Mouse (Mus musculus) hindbrain, embryonic 15.5 days (tissue): ENCODE data around the gene Ifitm6. TPM values are rescaled to one million over a fixed set of nuclear protein-coding genes. Genes with fewer than 3 reads are reported as not detected.
A peak's percentile ranks its signal among the peaks of the same experiment; 100 is the strongest.
"Not testable (repeated sequence)": the region's sequence is repeated elsewhere in the genome, so short reads cannot be mapped to it uniquely, and the experiment has no call there.

Experiments used
- ATAC-seq: fragments of 200-750 bp; cut with Nextera tagmentation; 2 replicates; pipeline ENCODE4 v1.8.0; 2017; ENCODE audit warnings: low read depth, moderate number of reproducible peaks, moderate TSS enrichment; ENCODE audit not compliant: low FRiP score
- H3K27ac ChIP-seq: fragments of 300-500 bp; sonication (generic); replicated peaks from 2 replicates; pipeline ENCODE4 v1.5.1; 2015; ENCODE audit warnings: mild to moderate bottlenecking, inconsistent platforms
- H3K27me3 ChIP-seq: fragments of 300-500 bp; sonication (generic); 2 replicates; pipeline ENCODE4 v1.6.1; 2015; ENCODE audit warnings: control low read depth, inconsistent platforms
- H3K36me3 ChIP-seq: fragments of 300-500 bp; sonication (generic); 2 replicates; pipeline ENCODE4 v1.6.1; 2015; ENCODE audit warnings: control low read depth, inconsistent platforms
- H3K4me1 ChIP-seq: fragments of 300-500 bp; sonication (generic); replicated peaks from 2 replicates; pipeline ENCODE4 v1.6.1; 2015; ENCODE audit warnings: control low read depth, inconsistent platforms
- H3K4me2 ChIP-seq: fragments of 300-500 bp; sonication (generic); 2 replicates; pipeline ENCODE4 v1.6.1; 2015; ENCODE audit warnings: moderate library complexity, mild to moderate bottlenecking, inconsistent platforms
- H3K4me3 ChIP-seq: fragments of 300-500 bp; sonication (generic); 2 replicates; pipeline ENCODE4 v1.5.1; 2015; ENCODE audit warnings: mild to moderate bottlenecking, inconsistent platforms
- H3K9ac ChIP-seq: fragments of 300-500 bp; sonication (generic); 2 replicates; pipeline ENCODE4 v1.6.1; 2015; ENCODE audit warnings: inconsistent platforms
- H3K9me3 ChIP-seq: fragments of 300-500 bp; sonication (generic); 2 replicates; pipeline ENCODE4 v1.6.1; 2016; ENCODE audit warnings: control low read depth, inconsistent platforms
- WGBS: fragments of 180-500 bp; shearing (Covaris S2); methylation state at CpG from one replicate; pipeline ENCODE4 v1.1.7; 2015; 5-methylcytosine and 5-hydroxymethylcytosine counted together
- polyA plus RNA-seq: library from polyadenylated mRNA; unstranded; fragments of >200 nt; fragmentation: Nextera tagmentation; extraction: Ambion mirVana; gene quantifications from 2 replicates; pipeline ENCODE4 v1.2.1, GENCODE M21; 2015

The Ifitm6 gene
- polyA plus RNA-seq = 0.79 and 1.7 TPM in 2 replicates

DNA sequence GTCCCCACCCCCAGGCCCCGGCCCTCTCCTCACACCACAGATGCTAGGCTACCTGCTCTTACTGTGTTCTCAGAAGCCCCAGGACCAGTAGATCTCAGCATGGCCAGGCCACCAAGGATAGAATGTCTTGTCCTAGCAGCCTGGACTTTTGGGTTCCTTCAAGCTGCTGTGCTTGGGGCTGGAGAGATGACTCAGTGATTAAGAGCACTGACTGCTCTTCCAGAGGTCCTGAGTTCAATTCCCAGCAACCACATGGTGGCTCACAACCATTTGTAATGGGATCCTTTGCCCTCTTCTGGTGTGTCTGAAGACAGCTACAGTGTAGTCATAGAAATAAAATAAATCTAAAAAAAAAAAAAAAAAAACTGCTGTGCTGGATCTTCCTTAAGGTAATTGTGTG is at the start of gene Ifitm6:
Ifitm6 (minus strand) TSS at position 101 of the 400 bp plus-strand sequence.
- not testable (repeated sequence) for ATAC-seq

DNA sequence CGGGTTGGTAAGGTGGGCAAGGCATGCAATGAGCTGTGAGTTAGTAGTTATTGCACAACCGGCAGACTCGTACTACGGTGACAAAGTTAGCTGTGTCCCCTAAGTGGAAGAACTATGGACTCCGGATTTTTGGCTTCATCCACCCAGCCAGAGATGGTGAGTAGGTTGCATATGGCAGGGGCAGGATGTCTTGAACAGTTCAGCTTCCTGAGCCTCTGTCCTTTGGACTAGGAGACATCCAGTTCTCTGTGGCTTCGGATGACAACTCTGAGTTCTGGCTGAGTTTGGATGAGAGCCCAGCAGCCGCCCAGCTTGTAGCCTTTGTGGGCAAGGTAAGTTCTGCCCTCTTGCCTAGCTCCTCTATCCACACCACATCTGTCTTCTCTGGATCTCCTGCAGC is 46.9 kb upstream of the Ifitm6 start:
- ATAC-seq = no peak
- H3K9ac ChIP-seq = no peak overlapping the region
- H3K4me2 ChIP-seq = no peak overlapping the region
- H3K27ac ChIP-seq = no peak overlapping the region
- peaks cover 43% of the 10 kb centered on the region for H3K36me3 ChIP-seq
- H3K4me1 ChIP-seq = peaks cover 29% of the 10 kb centered on the region
- no peak overlapping the region for H3K4me3 ChIP-seq
- no peaks in the 10 kb centered on the region for H3K27me3 ChIP-seq
- 94% methylated on average over 7 of the region's 7 CpGs for WGBS
- H3K9me3 ChIP-seq = no peaks in the 10 kb centered on the region

More for the DNA sequence above, at the start of gene Ifitm6:
- not testable (repeated sequence) for H3K27me3 ChIP-seq, H3K9me3 ChIP-seq, H3K4me3 ChIP-seq, H3K4me2 ChIP-seq, H3K36me3 ChIP-seq, H3K9ac ChIP-seq, H3K27ac ChIP-seq, H3K4me1 ChIP-seq
- 91% methylated on average over 1 of the region's 1 CpGs for WGBS

DNA sequence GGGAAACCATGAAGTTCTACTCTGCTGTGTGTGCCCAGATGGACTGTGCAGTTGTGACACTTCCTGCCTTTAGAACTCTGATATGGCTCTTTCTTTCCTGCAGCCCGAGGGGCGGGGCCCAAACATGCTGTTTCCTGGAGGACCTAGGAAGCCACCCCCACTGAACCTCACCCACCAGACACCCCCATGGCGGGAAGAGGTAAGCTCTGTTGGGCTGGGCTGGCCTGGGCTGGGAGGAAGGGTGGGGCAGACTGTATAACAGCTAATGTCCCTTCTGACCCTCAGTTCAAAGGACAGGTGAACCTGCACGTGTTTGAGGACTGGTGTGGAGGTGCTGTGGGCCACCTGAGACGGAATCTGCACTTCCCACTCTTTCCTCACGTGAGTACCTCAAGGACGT is 46.5 kb upstream of the Ifitm6 start:
- Histone ChIP-seq H3K9me3 (no peaks in the 10 kb centered on the region), H3K9ac (no peak overlapping the region), H3K4me2 (no peak overlapping the region), H3K27ac (no peak overlapping the region), H3K4me3 (no peak overlapping the region), H3K4me1 (peaks cover 31% of the 10 kb centered on the region), H3K27me3 (no peaks in the 10 kb centered on the region), H3K36me3 (peaks cover 43% of the 10 kb centered on the region)
- WGBS = 92% methylated on average over 7 of the region's 7 CpGs
- ATAC-seq = no peak

GRCm38 (mm10) chr7:141063353-141063752 is 45.6 kb upstream of the Ifitm6 start:
- Histone ChIP-seq H3K36me3 (peaks cover 36% of the 10 kb centered on the region), H3K9ac (no peak overlapping the region), H3K4me2 (no peak overlapping the region), H3K4me3 (no peak overlapping the region), H3K4me1 (peaks cover 34% of the 10 kb centered on the region), H3K27me3 (no peaks in the 10 kb centered on the region), H3K27ac (no peak overlapping the region), H3K9me3 (no peaks in the 10 kb centered on the region)
- 97% methylated on average over 3 of the region's 3 CpGs for WGBS
- ATAC-seq = no peak

- WGBS = 65% methylated on average over 7 of the region's 7 CpGs
- no peak overlapping the region for H3K27ac ChIP-seq
- peaks cover 29% of the 10 kb centered on the region for H3K36me3 ChIP-seq
- H3K4me2 ChIP-seq = peak overlapping the region; percentile 62
- H3K9ac ChIP-seq = peak overlapping the region; percentile 94; the same call in 1 of the 2 replicates
- H3K4me1 ChIP-seq = peaks cover 34% of the 10 kb centered on the region
- no peak for ATAC-seq
- H3K27me3 ChIP-seq = no peaks in the 10 kb centered on the region
- no peaks in the 10 kb centered on the region for H3K9me3 ChIP-seq
- H3K4me3 ChIP-seq = peak overlapping the region; percentile 76; the same call in 1 of the 2 replicates
These were observed 44.8 kb upstream of the Ifitm6 start for GRCm38 (mm10) chr7:141062525-141062924.

DNA sequence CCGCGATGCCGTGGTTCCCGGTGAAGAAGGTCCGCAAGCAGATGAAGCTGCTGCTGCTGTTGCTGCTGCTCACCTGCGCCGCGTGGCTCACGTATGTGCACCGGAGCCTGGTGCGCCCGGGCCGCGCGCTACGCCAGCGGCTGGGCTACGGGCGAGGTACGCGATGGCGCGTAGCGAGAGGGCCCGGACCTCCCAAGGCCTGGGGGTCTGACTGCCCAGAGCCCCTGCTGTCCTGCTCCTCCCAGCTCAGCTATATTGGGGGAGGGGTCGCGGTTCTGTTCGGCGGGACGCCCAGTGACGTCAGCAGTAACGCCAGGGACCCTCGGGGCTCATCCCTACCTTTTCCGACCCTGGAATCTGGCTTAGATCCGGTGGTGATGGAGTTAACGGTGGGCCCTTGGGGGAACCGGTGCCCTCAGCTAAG is 43.6 kb upstream of the Ifitm6 start:
- H3K27me3 ChIP-seq = no peaks in the 10 kb centered on the region
- H3K4me3 ChIP-seq = peak overlapping the region; percentile 76
- peak; percentile 59 for ATAC-seq
- H3K9ac ChIP-seq = peak overlapping the region; percentile 94
- peaks cover 24% of the 10 kb centered on the region for H3K36me3 ChIP-seq
- under 1% methylated on average over 37 of the region's 37 CpGs for WGBS
- peak overlapping the region; percentile 94 for H3K27ac ChIP-seq
- H3K4me2 ChIP-seq = peak overlapping the region; percentile 62
- no peaks in the 10 kb centered on the region for H3K9me3 ChIP-seq
- H3K4me1 ChIP-seq = peaks cover 34% of the 10 kb centered on the region

DNA sequence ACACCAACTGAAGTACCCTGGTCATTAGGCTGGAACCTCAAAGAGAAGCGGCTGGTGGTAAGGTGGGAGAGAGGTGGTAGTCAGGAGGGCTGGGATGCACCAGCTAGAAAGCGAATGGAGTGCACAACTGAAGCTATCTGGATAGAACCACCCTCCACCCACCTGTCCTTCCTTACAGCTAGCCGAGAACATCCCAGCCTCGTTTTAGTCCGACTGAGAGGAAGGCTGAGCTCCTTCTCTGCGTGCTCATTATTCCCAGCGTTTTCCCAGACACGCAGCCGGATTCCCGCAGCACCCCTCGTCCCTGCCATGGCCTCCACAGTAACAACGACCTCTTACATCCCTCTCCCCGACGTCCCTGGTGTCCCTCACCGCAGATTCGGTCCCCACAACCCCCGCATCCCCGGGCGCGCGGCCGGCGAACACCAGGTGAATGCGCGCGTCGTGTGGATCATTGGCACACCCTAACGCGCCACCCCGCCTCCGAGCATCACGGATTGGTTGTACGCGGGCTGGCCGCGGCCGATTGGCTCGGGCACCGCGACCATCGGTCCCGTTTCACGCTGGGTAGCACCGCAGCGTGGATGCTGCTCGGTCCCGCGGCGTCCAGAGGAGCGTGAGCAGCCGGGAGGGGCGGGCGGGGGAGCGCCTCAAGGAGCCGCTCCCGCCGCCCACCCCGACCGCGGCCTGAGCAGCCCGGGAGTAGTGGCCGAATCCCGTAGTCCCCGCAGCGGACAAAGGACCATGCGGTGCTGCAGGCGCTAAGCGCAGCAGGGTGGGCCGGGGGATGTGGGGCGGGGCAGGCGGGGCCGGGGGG is 42.9 kb upstream of the Ifitm6 start, which contains the start of gene B4galnt4:
B4galnt4 (plus strand) TSS at position 679 of the 817 bp plus-strand sequence.
- peak; percentile 99 for ATAC-seq
- peak within 1 kb of the TSS; percentile 94 for H3K9ac ChIP-seq
- H3K4me2 ChIP-seq = peak within 1 kb of the TSS; percentile 62
- peak within 1 kb of the TSS; percentile 94 for H3K27ac ChIP-seq
- peaks cover 34% of the 10 kb centered on the region for H3K4me1 ChIP-seq
- H3K36me3 ChIP-seq = peaks cover 19% of the 10 kb centered on the region
- under 1% methylated on average over 71 of the region's 72 CpGs for WGBS
- no peaks in the 10 kb centered on the region for H3K27me3 ChIP-seq
- H3K9me3 ChIP-seq = no peaks in the 10 kb centered on the region
- peak within 1 kb of the TSS; percentile 76 for H3K4me3 ChIP-seq

DNA sequence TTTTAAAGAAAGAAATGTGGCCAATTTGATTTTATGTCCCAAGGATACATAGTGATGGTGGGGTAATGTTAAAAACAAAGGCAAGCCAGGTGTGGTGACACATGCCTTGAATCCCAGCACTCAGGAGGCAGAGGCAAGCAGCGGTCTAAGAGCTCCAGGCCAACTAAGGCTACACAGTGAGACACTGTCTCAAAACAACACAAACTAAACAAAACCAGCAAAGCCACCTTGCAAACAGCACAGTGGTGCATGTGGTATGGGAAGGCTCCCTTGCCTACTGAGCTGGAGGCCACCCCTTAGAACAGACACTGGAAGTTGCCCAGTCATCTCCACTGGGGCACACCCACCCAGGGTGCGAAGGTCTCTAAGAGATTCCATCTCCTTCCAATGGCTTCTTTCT is 42.2 kb upstream of the Ifitm6 start:
- WGBS = 58% methylated on average over 2 of the region's 2 CpGs

GRCm38 (mm10) chr7:141058601-141059341 is 41.0 kb upstream of the Ifitm6 start:
- Histone ChIP-seq H3K9ac (no peak overlapping the region), H3K36me3 (0 out of 2 replicates have a peak, but pooled peaks cover 2% of the 10 kb centered on the region), H3K27me3 (no peaks in the 10 kb centered on the region), H3K4me1 (peaks cover 34% of the 10 kb centered on the region), H3K4me3 (no peak overlapping the region), H3K27ac (no peak overlapping the region), H3K4me2 (no peak overlapping the region), H3K9me3 (no peaks in the 10 kb centered on the region)
- ATAC-seq = no peak
- 95% methylated on average over 14 of the region's 14 CpGs for WGBS

More for the DNA sequence above, 42.2 kb upstream of the Ifitm6 start:
- no peaks in the 10 kb centered on the region for H3K27me3 ChIP-seq
- H3K4me2 ChIP-seq = peak overlapping the region; percentile 62
- H3K4me1 ChIP-seq = peaks cover 34% of the 10 kb centered on the region
- peak overlapping the region; percentile 94 for H3K9ac ChIP-seq
- peak overlapping the region; percentile 76 for H3K4me3 ChIP-seq
- H3K9me3 ChIP-seq = no peaks in the 10 kb centered on the region
- peak; percentile 2; the same call in 1 of the 2 replicates for ATAC-seq
- peaks cover 12% of the 10 kb centered on the region; the same call in 1 of the 2 replicates for H3K36me3 ChIP-seq
- peak overlapping the region; percentile 94 for H3K27ac ChIP-seq

GRCm38 (mm10) chr7:141057541-141057940 is 39.8 kb upstream of the Ifitm6 start:
- WGBS = 100% methylated on average over 1 of the region's 1 CpGs
- H3K4me2 ChIP-seq = no peak overlapping the region
- no peak overlapping the region for H3K9ac ChIP-seq
- no peaks in the 10 kb centered on the region for H3K9me3 ChIP-seq
- H3K36me3 ChIP-seq = no peaks in the 10 kb centered on the region
- no peak overlapping the region for H3K27ac ChIP-seq
- ATAC-seq = no peak
- no peak overlapping the region for H3K4me3 ChIP-seq
- peaks cover 27% of the 10 kb centered on the region for H3K4me1 ChIP-seq
- H3K27me3 ChIP-seq = no peaks in the 10 kb centered on the region

GRCm38 (mm10) chr7:141056976-141057375 is 39.3 kb upstream of the Ifitm6 start:
- no peak for ATAC-seq
- 91% methylated on average over 6 of the region's 6 CpGs for WGBS
- Histone ChIP-seq H3K4me2 (no peak overlapping the region), H3K36me3 (no peaks in the 10 kb centered on the region), H3K9ac (no peak overlapping the region), H3K4me1 (peaks cover 21% of the 10 kb centered on the region), H3K27me3 (no peaks in the 10 kb centered on the region), H3K27ac (no peak overlapping the region), H3K9me3 (no peaks in the 10 kb centered on the region), H3K4me3 (no peak overlapping the region)

DNA sequence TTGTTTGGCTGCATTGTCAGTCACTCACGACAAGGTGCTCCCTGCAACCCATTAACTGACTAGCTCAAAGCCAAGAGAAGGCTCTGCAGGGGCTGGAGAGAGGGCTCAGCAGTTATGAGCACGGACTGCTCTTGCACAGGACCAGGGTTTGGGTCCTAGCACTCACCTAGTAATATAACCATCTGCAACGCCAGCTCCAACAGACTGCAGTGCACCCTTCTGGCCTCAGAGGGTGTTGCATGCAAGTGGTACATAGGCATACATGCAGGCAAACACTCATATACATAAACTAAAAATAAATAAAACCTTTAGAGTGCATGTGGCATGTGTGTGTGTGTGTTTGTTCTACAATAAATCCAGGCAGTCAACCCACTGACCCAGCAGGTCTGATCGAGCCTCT is 38.1 kb upstream of the Ifitm6 start:
- ATAC-seq = no peak
- WGBS = 89% methylated on average over 4 of the region's 4 CpGs
- no peak overlapping the region for H3K4me3 ChIP-seq
- H3K4me1 ChIP-seq = peaks cover 16% of the 10 kb centered on the region
- no peak overlapping the region for H3K9ac ChIP-seq
- H3K27ac ChIP-seq = no peak overlapping the region
- H3K9me3 ChIP-seq = no peaks in the 10 kb centered on the region
- no peaks in the 10 kb centered on the region for H3K36me3 ChIP-seq
- no peak overlapping the region for H3K4me2 ChIP-seq
- H3K27me3 ChIP-seq = no peaks in the 10 kb centered on the region
